Mouse (Mus musculus) T-cell, adult 2 months (primary cell): Measurements from ENCODE around the gene Morn3.

Source experiments
- DNase-seq: peaks from one replicate; pipeline ENCODE4 v3.0.0; 2022; ENCODE audit warnings: low spot score

The Morn3 gene

GRCm38 (mm10) chr5:122990411-122991160 is 56.2 kb downstream of the Morn3 start:
- DNase-seq: peak; percentile 97

- DNase-seq: peak; percentile 54
Measured at GRCm38 (mm10) chr5:122989551-122990330, 57.1 kb downstream of the Morn3 start, which contains the start of gene Kdm2b. Kdm2b (minus strand) TSS chr5:122989823.

GRCm38 (mm10) chr5:122989001-122989525 is 57.8 kb downstream of the Morn3 start:
- peak; percentile 94 for DNase-seq

GRCm38 (mm10) chr5:122988021-122988751 is 58.6 kb downstream of the Morn3 start:
- peak; percentile 69 for DNase-seq

- DNase-seq: peak; percentile 44
Measured at GRCm38 (mm10) chr5:122987211-122988020, 59.4 kb downstream of the Morn3 start.

GRCm38 (mm10) chr5:122986091-122986493 is 60.7 kb downstream of the Morn3 start:
- DNase-seq: no peak
